Mouse (Mus musculus) frontal cortex, adult 2 months (tissue): ENCODE measurements around the gene Rsph3a. TPM values are rescaled to one million over a fixed set of nuclear protein-coding genes. Genes with fewer than 3 reads are reported as not detected.

Experiments used
- DNase-seq, 2 experiments: peaks; one replicate each; pipeline ENCODE4 v3.0.0; 2022; ENCODE audit warnings: low spot score in 1 of 2; ENCODE audit errors: extremely low spot score in 1 of 2
- polyA plus RNA-seq: library from polyadenylated mRNA; depleted of rRNA; stranded (reverse); fragments of >200 nt; gene quantifications from 2 replicates; pipeline ENCODE4 v1.2.3, GENCODE M21; 2012; rRNA removed

Rsph3a gene
- 39.1 and 40.0 TPM in 2 replicates for polyA plus RNA-seq

- DNase-seq, result peak; percentile 58 to 84
Observed at GRCm38 (mm10) chr17:7945117-7946052, at the start of gene Rsph3a. Gene Rsph3a, plus strand, starts transcription at chr17:7945614.

DNA sequence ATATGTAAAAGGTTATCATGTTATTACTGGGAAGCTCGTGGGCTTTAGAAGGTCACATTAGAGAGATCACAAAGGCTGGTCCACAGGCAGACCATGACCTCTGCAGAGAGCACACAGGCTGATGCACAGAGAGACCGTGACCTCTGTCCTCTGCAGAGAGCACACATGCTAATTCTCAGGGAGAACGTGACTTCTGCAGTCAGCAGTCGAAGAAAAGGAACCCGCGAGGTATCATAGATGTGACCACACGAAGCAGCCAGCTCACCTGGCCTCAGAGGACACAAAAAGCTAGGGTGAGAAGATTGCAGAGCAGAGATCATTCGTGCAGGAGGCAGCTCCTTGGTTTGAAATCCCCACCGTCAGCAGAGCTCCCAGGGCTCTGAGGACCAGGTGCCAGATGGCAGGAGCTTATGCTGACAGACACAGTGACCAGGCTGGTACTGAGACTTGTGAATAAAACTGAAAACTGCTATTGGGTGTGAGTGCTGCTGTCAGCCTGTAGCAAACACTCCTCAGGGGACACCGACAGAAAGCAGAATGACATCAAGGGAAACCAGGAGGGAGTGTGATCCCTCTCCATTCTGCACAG lies 49.3 kb upstream of the Rsph3a start:
- DNase-seq, result no peak

- no peak for DNase-seq
Observed at GRCm38 (mm10) chr17:7897120-7897519, 48.3 kb upstream of the Rsph3a start.

DNA sequence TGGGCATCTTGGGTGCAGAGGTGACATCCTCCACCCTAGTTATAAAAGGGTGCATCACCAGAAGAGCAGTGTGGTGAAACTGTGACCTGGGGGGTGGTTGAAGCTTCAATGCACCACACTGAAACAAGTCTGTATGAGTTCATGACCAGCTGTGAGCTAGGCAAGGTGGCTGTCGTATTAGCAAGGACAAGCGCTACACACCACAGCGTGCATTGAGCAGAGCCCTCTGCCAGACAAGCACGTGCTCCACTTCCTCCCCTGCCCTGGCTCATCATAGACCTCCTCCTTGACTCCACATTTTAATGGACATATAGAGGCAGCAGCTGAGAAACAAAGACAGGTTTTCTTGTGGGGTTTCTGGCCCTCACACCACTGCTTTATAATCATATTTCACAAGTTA lies 47.7 kb upstream of the Rsph3a start:
- no peak for DNase-seq

DNA sequence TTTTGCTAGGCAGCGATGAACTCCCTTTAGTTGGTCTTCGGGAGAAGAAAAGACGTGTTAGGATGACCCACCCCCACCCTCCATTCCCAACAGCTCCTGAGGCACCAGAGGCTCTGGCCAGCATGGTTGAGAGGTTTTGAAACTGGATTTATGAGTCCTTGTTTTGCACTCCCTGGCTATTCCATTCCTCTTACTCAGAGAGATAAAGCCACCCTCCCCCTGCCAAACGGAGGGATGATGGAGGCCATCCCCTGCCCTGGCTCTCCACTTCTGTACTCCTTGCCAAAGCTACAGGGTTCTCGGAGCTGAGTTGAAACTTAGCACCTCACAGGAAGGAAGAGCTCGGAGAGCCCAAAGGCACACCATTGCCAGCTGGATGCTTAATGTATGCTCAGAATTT lies 46.2 kb upstream of the Rsph3a start:
- DNase-seq, result no peak

DNA sequence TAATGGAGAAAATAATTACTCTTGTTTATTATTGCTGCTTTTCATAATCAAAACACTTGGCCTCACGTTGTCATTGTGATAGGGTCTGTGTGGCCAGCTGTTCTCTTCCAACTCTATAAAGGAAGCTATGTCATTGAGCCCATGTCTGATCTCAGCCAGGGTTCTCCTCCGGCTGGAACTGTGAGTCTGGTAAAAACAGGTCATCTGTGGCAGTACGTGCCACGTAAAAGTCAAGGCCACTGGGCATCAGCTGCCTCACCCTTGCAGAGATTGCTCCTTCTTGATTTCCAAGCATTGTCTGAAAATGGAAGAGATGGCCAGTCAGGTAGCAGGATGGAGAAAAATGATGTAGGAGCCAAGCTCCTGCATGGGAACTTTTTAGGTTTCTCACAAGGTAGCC lies 45.5 kb upstream of the Rsph3a start:
- no peak for DNase-seq

DNA sequence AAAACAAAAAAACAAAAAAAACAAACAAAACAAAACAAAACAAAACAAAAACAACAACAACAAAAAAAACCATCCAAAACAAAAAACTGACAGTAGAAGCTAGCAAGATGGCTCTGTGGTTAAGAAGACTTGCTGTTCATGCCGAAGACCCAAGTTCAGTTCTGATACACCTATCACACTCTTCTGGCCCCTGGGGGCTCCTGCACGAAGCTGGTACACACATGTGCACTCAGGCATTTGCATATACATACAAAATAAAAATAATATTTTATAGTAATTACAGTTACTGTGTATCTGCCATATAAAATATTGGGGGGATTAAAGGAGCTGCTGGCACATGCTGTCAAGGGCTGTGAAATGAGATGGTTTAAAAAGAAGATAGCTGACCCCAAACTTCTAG lies 43.9 kb upstream of the Rsph3a start:
- no peak for DNase-seq

DNA sequence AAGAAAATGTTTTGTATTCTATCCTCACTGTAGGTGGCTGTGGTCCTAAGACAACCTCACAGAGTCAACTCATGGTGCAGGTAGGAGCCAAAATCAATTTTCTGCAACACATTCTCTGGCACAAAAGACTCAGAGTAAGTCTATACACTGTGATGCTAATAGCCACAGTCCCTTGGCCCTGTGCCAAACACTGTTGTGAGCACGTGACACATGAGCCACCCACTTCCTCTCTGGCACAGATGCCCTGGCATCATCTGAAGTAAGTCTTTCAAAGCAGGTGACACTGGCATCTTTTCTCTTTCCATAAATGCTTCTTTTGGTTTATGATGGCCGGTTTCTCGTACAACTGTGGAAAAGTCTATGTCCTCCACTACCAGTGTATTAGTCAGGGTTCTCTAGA lies 43.1 kb upstream of the Rsph3a start:
- peak in 1 of 2 experiments; percentile 33 for DNase-seq

- no peak for DNase-seq
Observed at GRCm38 (mm10) chr17:7904992-7905391, 40.4 kb upstream of the Rsph3a start.

DNA sequence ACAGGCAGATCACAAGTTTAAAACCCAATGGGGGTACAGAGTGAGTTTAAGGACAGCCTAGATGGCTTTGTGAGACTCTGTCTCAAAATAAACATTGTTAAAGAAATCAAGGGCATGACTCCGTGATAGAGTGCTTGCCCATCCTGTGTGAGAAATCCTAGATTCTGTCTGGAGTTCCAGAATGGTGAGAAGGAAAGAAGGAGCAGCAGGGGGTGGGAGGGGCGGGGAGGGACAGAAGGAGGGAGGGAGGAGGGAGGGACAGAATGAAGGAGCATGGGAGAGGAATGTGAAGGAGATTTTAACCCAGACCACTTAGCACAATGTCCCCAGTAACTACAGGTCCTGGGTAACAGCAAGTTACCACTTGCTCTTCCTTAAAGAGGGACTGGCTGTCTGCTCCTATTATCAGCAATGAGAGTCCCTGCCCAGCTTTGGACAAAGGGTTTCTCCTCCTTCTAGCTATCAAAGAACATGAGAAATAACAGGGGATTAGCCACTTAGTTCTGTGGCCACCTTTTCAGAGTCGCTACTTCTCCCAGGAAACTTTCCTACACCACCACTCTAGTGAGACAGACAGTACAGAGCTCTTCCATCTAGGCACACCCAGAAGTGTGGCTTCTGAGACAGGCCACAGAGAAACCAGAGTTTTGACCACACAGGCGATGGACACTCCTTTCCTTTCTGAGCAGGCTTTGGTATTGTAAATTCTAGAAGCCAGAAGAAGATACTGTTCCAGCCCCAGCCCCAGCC lies 39.3 kb upstream of the Rsph3a start:
- DNase-seq, result no peak

- DNase-seq, result no peak
Observed at GRCm38 (mm10) chr17:7914596-7915227, 30.7 kb upstream of the Rsph3a start.

DNA sequence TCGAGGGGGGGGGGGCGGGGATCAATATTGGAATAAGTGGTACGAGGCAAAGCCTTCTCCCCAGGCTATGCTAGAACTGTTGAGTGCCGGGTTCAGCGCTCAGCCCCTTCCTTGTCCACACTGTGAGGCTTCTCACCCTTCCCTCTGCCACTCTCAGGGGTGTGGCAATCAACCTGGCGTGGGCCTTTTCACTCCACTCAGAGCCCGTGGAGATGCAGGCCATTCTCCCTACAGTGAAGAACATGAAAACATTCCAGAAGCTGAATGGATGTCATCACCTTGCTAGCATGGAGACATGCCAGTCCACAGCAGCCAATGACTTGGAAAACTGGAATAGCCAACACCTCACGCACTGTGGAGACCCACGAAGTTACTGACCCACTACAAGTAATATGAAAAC lies 29.6 kb upstream of the Rsph3a start:
- no peak for DNase-seq

GRCm38 (mm10) chr17:7916782-7917574 lies 28.4 kb upstream of the Rsph3a start:
- DNase-seq, result no peak

DNA sequence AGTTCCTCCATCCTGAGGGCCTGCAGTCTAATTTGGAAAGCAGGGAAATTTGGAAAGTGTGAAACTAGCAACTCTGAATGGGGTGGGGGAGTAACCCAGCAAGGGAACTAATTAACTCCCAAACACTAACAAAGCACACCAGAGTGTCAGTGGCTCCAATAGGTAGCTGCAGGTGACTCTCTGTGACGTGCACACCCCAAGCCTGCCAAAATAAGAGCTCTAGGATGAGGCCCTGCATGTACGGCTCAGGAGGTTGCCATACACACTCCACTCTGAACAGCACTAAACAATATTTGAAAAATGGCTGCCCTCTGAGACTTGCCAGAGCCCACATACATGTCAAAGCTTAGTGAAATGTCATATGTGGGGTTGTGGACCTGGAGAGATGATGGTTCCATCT lies 27.1 kb upstream of the Rsph3a start:
- DNase-seq, result no peak

GRCm38 (mm10) chr17:7919209-7919608 lies 26.2 kb upstream of the Rsph3a start:
- DNase-seq, result no peak

DNA sequence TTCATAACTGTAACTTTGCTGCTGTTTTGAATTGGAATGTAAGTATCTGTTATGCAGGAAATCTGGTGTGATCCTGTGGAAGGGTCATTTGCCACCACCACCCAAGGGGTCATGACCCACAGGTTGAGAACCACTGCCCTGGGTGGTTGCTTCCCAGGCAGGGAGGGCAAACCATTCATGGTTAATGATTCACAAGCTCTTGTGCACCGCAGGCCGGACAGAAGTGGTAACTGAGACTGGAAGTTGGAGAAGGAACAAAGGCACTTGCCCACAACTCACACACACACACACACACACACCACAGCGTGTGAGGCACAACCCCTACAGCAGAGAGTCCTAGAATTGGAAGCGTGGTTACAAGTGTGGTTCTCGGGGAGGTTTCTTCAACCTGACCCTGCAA lies 22.9 kb upstream of the Rsph3a start:
- DNase-seq, result no peak

GRCm38 (mm10) chr17:7924185-7924725 lies 21.2 kb upstream of the Rsph3a start:
- no peak for DNase-seq

- DNase-seq, result no peak
Observed at GRCm38 (mm10) chr17:7925413-7926160, 19.8 kb upstream of the Rsph3a start, which contains the start of gene Tagap. Gene Tagap, plus strand, starts transcription at chr17:7926000.
